Mouse (Mus musculus): Measurements from ENCODE around the gene Pigc. TPM values are rescaled to one million over a fixed set of nuclear protein-coding genes. Genes with fewer than 3 reads are reported as not detected.

Pigc gene
- polyA plus RNA-seq, 1 experiment from 2014 or later = 20.7 TPM

GRCm38 (mm10) chr1:161980626-161981298, 11.8 kb downstream of the Pigc start:
- H3K36me3 ChIP-seq (replicated peaks; ENCODE audit: insufficient read depth, low read length) = no peaks in the 10 kb centered on the region
- H3K27ac ChIP-seq (ENCODE audit: low read depth) = no peak overlapping the region
- H3K4me2 ChIP-seq (ENCODE audit: low read depth, low read length) = no peak overlapping the region
- ATAC-seq (no peak), DNase-seq (no peak)
- peaks cover 6% of the 10 kb centered on the region; the same call in 1 of the 2 replicates for H3K4me1 ChIP-seq (ENCODE audit: insufficient read depth)
- H3K27me3 ChIP-seq (ENCODE audit: insufficient read depth, low read length) = no peaks in the 10 kb centered on the region
- no peaks in the 10 kb centered on the region for H3K9me3 ChIP-seq (ENCODE audit: low read length)
- WGBS (ENCODE audit: insufficient replicate concordance) = 75% methylated on average over 9 of the region's 9 CpGs
- TF ChIP-seq EP300 (IDR thresholded peaks at IDR 0.05; ENCODE audit: low read depth) (no peak), CTCF (IDR thresholded peaks at IDR 0.05; ENCODE audit: low read depth) (no peak)
- H3K9ac ChIP-seq (replicated peaks) = no peak overlapping the region
- H3K4me3 ChIP-seq (ENCODE audit: low read depth, low read length) = no peak overlapping the region

GRCm38 (mm10) chr1:161983451-161983850, 14.5 kb downstream of the Pigc start:
- DNase-seq (no peak), ATAC-seq (no peak)
- 71% methylated on average over 6 of the region's 6 CpGs for WGBS (ENCODE audit: insufficient replicate concordance)
- Histone ChIP-seq H3K4me2 (ENCODE audit: low read depth, low read length) (no peak overlapping the region), H3K4me3 (ENCODE audit: low read depth, low read length) (no peak overlapping the region), H3K9ac (replicated peaks) (no peak overlapping the region), H3K27me3 (ENCODE audit: insufficient read depth, low read length) (no peaks in the 10 kb centered on the region), H3K9me3 (ENCODE audit: low read length) (no peaks in the 10 kb centered on the region), H3K36me3 (replicated peaks; ENCODE audit: insufficient read depth, low read length) (no peaks in the 10 kb centered on the region), H3K4me1 (ENCODE audit: insufficient read depth) (no peaks in the 10 kb centered on the region), H3K27ac (ENCODE audit: low read depth) (no peak overlapping the region)
- TF ChIP-seq EP300 (IDR thresholded peaks at IDR 0.05; ENCODE audit: low read depth) = no peak
- no peak for TF ChIP-seq CTCF (IDR thresholded peaks at IDR 0.05; ENCODE audit: low read depth)

- no peak for DNase-seq
Observed at GRCm38 (mm10) chr1:161983979-161984566, 15.1 kb downstream of the Pigc start.

GRCm38 (mm10) chr1:161990684-161991578, 21.9 kb downstream of the Pigc start:
- no peaks in the 10 kb centered on the region for H3K9me3 ChIP-seq (ENCODE audit: low read length)
- H3K9ac ChIP-seq (replicated peaks) = no peak overlapping the region
- H3K27me3 ChIP-seq (ENCODE audit: insufficient read depth, low read length) = no peaks in the 10 kb centered on the region
- DNase-seq (no peak), ATAC-seq (no peak)
- no peak overlapping the region for H3K27ac ChIP-seq (ENCODE audit: low read depth)
- H3K4me3 ChIP-seq (ENCODE audit: low read depth, low read length) = no peak overlapping the region
- TF ChIP-seq EP300 (IDR thresholded peaks at IDR 0.05; ENCODE audit: low read depth) (no peak), CTCF (IDR thresholded peaks at IDR 0.05; ENCODE audit: low read depth) (no peak)
- no peak overlapping the region for H3K4me2 ChIP-seq (ENCODE audit: low read depth, low read length)
- H3K36me3 ChIP-seq (replicated peaks; ENCODE audit: insufficient read depth, low read length) = no peaks in the 10 kb centered on the region
- no peaks in the 10 kb centered on the region for H3K4me1 ChIP-seq (ENCODE audit: insufficient read depth)
- 74% methylated on average over 10 of the region's 10 CpGs for WGBS (ENCODE audit: insufficient replicate concordance)

More at GRCm38 (mm10) chr1:161983979-161984566, 15.1 kb downstream of the Pigc start:
- Histone ChIP-seq H3K9me3 (ENCODE audit: low read length) (no peaks in the 10 kb centered on the region), H3K27me3 (ENCODE audit: insufficient read depth, low read length) (no peaks in the 10 kb centered on the region), H3K4me3 (ENCODE audit: low read depth, low read length) (no peak overlapping the region), H3K36me3 (replicated peaks; ENCODE audit: insufficient read depth, low read length) (no peaks in the 10 kb centered on the region), H3K4me1 (ENCODE audit: insufficient read depth) (no peaks in the 10 kb centered on the region), H3K27ac (ENCODE audit: low read depth) (no peak overlapping the region), H3K9ac (replicated peaks) (no peak overlapping the region), H3K4me2 (ENCODE audit: low read depth, low read length) (no peak overlapping the region)
- 62% methylated on average over 4 of the region's 4 CpGs for WGBS (ENCODE audit: insufficient replicate concordance)
- ATAC-seq = no peak
- TF ChIP-seq CTCF (IDR thresholded peaks at IDR 0.05; ENCODE audit: low read depth) (no peak), EP300 (IDR thresholded peaks at IDR 0.05; ENCODE audit: low read depth) (no peak)

- no peak for DNase-seq
- no peak for ATAC-seq
Observed at GRCm38 (mm10) chr1:161991846-161992245, 22.9 kb downstream of the Pigc start.

GRCm38 (mm10) chr1:161992389-161992788, 23.4 kb downstream of the Pigc start:
- Histone ChIP-seq H3K9ac (replicated peaks) (no peak overlapping the region), H3K9me3 (ENCODE audit: low read length) (no peaks in the 10 kb centered on the region), H3K27me3 (ENCODE audit: insufficient read depth, low read length) (no peaks in the 10 kb centered on the region), H3K4me2 (ENCODE audit: low read depth, low read length) (no peak overlapping the region), H3K36me3 (replicated peaks; ENCODE audit: insufficient read depth, low read length) (no peaks in the 10 kb centered on the region), H3K4me3 (ENCODE audit: low read depth, low read length) (no peak overlapping the region), H3K27ac (ENCODE audit: low read depth) (no peak overlapping the region), H3K4me1 (ENCODE audit: insufficient read depth) (no peaks in the 10 kb centered on the region)
- no peak for ATAC-seq
- TF ChIP-seq EP300 (IDR thresholded peaks at IDR 0.05; ENCODE audit: low read depth) (no peak), CTCF (IDR thresholded peaks at IDR 0.05; ENCODE audit: low read depth) (no peak)
- no peak for DNase-seq
- 53% methylated on average over 7 of the region's 7 CpGs for WGBS (ENCODE audit: insufficient replicate concordance)

More at GRCm38 (mm10) chr1:161991846-161992245, 22.9 kb downstream of the Pigc start:
- no peak overlapping the region for H3K27ac ChIP-seq (ENCODE audit: low read depth)
- WGBS (ENCODE audit: insufficient replicate concordance) = 84% methylated on average over 11 of the region's 11 CpGs
- H3K4me3 ChIP-seq (ENCODE audit: low read depth, low read length) = no peak overlapping the region
- H3K4me1 ChIP-seq (ENCODE audit: insufficient read depth) = no peaks in the 10 kb centered on the region
- H3K36me3 ChIP-seq (replicated peaks; ENCODE audit: insufficient read depth, low read length) = no peaks in the 10 kb centered on the region
- no peaks in the 10 kb centered on the region for H3K27me3 ChIP-seq (ENCODE audit: insufficient read depth, low read length)
- no peak overlapping the region for H3K4me2 ChIP-seq (ENCODE audit: low read depth, low read length)
- H3K9me3 ChIP-seq (ENCODE audit: low read length) = no peaks in the 10 kb centered on the region
- H3K9ac ChIP-seq (replicated peaks) = no peak overlapping the region
- TF ChIP-seq CTCF (IDR thresholded peaks at IDR 0.05; ENCODE audit: low read depth) (no peak), EP300 (IDR thresholded peaks at IDR 0.05; ENCODE audit: low read depth) (no peak)
